Mouse (Mus musculus): ENCODE measurements around the gene E030018B13Rik. TPM values are rescaled to one million over a fixed set of nuclear protein-coding genes. Genes with fewer than 3 reads are reported as not detected.

Gene E030018B13Rik
- polyA plus RNA-seq, 1 experiment from 2014 or later: not detected

DNA sequence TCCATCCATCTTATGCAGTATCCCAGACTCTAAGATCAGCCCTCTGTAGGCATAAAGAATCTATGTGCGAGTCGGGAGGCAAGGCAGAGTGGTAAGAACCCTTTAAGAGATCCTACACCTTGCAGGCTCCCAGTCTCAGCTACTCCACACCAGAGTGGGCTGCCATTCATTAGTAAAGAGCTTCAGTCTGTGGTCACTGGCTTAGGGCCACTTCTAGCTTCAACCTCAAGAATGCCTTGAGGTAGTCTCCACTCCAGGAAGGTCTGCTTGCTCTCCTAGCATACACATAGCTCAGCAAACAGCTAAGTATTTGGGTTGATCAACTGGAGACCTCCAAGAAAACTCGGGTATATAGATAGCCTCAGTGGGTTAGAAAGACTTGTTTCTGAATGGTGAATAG lies 19.0 kb upstream of the E030018B13Rik start:
- Histone ChIP-seq H3K4me3 (replicated peaks) (peak overlapping the region; percentile 46), H3K36me3 (replicated peaks) (0 out of 2 replicates have a peak, but pooled peaks cover 4% of the 10 kb centered on the region), H3K9ac (peak overlapping the region; percentile 54), H3K9me3 (replicated peaks) (no peaks in the 10 kb centered on the region), H3K4me1 (replicated peaks) (peaks cover 72% of the 10 kb centered on the region), H3K27me3 (no peaks in the 10 kb centered on the region), H3K27ac (replicated peaks) (peak overlapping the region; percentile 87), H3K4me2 (peak overlapping the region; percentile 78)
- no peak for ATAC-seq (ENCODE audit: insufficient read depth)
- WGBS (ENCODE audit: insufficient replicate concordance): 27% methylated on average over 3 of the region's 3 CpGs

DNA sequence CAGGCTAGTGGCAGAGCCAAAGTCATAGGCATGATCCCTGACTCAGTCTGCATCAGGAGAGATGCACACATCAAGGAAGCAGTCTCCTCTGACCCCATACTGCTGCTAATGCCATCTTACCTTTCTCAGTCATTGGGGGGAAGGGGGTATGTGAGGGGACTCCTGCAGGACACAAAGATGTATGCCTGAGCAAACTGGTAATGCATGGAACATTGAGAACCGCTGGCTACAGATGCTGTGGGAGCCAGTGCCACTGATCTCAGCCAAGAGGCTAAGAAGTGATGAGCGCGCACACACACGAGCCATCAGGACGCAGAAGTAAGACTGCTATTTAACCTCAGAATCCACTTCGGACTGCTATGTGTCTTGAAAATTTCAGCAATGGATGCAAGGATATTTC lies 18.5 kb upstream of the E030018B13Rik start:
- Histone ChIP-seq H3K4me2 (peak overlapping the region; percentile 78; the same call in 1 of the 2 replicates), H3K9me3 (replicated peaks) (no peaks in the 10 kb centered on the region), H3K36me3 (replicated peaks) (0 out of 2 replicates have a peak, but pooled peaks cover 4% of the 10 kb centered on the region), H3K4me3 (replicated peaks) (no peak overlapping the region), H3K27me3 (no peaks in the 10 kb centered on the region), H3K9ac (no peak overlapping the region), H3K4me1 (replicated peaks) (peaks cover 74% of the 10 kb centered on the region), H3K27ac (replicated peaks) (0 out of 2 replicates have a peak overlapping the region, but pooled peaks have one; percentile 87)
- ATAC-seq (ENCODE audit: insufficient read depth): no peak
- 82% methylated on average over 6 of the region's 6 CpGs for WGBS (ENCODE audit: insufficient replicate concordance)

DNA sequence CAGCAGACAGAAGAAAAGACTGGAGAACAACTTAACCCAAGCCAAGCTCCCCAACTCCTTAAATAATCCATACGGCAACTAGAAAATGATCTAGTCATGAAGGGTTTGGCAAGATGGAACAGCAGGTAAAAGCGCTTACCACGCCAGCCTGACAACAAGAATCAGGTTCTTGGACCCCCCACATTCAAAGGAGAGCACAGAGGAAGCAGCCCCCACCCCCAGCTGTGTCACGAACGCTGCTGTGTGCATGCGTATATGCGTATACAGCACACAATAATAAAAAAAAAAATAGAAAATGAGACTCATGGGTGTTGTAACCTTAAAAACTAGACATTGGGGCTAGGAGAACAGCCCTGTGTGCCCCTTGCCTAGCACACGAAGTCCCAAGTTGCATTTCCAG lies 16.7 kb upstream of the E030018B13Rik start:
- Histone ChIP-seq H3K36me3 (replicated peaks) (0 out of 2 replicates have a peak, but pooled peaks cover 4% of the 10 kb centered on the region), H3K9me3 (replicated peaks) (no peaks in the 10 kb centered on the region), H3K4me3 (replicated peaks) (no peak overlapping the region), H3K4me2 (no peak overlapping the region), H3K27me3 (no peaks in the 10 kb centered on the region), H3K27ac (replicated peaks) (no peak overlapping the region), H3K4me1 (replicated peaks) (peaks cover 83% of the 10 kb centered on the region), H3K9ac (no peak overlapping the region)
- WGBS (ENCODE audit: insufficient replicate concordance): 81% methylated on average over 8 of the region's 8 CpGs
- no peak for ATAC-seq (ENCODE audit: insufficient read depth)

DNA sequence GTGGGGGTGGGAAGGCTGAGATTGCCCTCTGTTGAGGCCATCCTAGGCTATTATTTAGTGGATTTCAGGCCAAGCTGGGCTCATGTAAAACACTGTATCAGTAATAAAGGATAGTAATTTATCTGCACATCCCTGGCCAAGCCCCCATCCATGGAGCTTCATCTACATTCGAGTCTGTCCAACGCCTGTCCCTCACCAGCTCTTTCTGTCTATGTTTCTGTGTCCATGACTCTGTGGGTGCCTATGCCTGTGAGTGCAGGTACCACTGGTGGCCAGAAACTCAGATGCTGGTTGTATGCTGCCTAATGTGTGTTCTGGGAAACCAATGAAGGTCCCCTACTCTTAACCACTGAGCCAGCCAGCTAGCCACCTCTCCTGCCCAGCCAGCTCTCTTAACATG lies 16.2 kb upstream of the E030018B13Rik start:
- Histone ChIP-seq H3K36me3 (replicated peaks) (0 out of 2 replicates have a peak, but pooled peaks cover 4% of the 10 kb centered on the region), H3K27ac (replicated peaks) (no peak overlapping the region), H3K4me1 (replicated peaks) (peaks cover 83% of the 10 kb centered on the region), H3K4me2 (no peak overlapping the region), H3K9ac (no peak overlapping the region), H3K4me3 (replicated peaks) (no peak overlapping the region), H3K27me3 (no peaks in the 10 kb centered on the region), H3K9me3 (replicated peaks) (no peaks in the 10 kb centered on the region)
- WGBS (ENCODE audit: insufficient replicate concordance): 68% methylated on average over 2 of the region's 2 CpGs
- ATAC-seq (ENCODE audit: insufficient read depth): no peak

DNA sequence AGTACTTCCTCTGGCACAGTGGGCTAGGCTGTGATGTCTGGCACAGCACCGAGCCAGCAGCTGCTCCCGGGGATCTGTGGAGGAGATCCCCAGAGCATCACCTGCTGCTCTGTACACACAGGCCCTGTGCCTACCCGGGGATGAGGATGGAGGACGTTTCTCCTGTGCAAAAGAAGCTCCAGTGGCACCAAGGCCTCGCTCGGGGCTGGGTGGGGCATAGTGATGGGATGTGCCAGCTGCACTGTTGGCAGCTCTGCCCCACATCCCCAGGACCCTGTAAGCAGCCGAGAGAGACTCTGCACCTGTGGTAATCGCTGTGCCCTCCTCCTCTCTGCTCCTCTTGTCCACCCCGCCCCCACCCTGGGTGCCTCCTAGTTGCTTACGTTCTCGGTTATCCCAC lies 15.3 kb upstream of the E030018B13Rik start:
- no peak for ATAC-seq (ENCODE audit: insufficient read depth)
- peaks cover 83% of the 10 kb centered on the region for H3K4me1 ChIP-seq (replicated peaks)
- 76% methylated on average over 11 of the region's 11 CpGs for WGBS (ENCODE audit: insufficient replicate concordance)

DNA sequence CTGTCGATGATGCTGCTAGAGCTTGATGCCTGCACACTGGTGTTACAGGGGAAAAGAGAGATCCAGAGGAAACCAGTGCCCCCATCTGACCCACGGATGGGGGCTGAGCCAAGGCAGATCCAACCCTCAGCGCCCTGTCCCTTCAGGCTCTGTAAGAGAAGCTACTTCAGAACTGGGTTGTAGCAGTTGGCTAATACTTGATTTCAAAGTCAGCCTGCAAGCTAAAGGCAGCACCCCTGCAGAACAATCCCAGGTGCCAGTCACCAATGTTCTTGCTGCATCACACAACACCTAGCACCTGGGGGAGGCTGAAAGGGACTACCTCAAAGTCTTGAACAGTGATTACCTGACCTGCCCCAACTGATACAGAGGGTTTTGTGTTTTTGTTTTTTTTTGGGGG lies 14.7 kb upstream of the E030018B13Rik start:
- H3K4me3 ChIP-seq (replicated peaks): no peak overlapping the region
- 0 out of 2 replicates have a peak, but pooled peaks cover 4% of the 10 kb centered on the region for H3K36me3 ChIP-seq (replicated peaks)
- H3K9ac ChIP-seq: no peak overlapping the region
- no peaks in the 10 kb centered on the region for H3K9me3 ChIP-seq (replicated peaks)
- H3K27me3 ChIP-seq: no peaks in the 10 kb centered on the region
- H3K27ac ChIP-seq (replicated peaks): no peak overlapping the region
- no peak for ATAC-seq (ENCODE audit: insufficient read depth)
- H3K4me2 ChIP-seq: no peak overlapping the region
- H3K4me1 ChIP-seq (replicated peaks): peaks cover 81% of the 10 kb centered on the region
- 80% methylated on average over 3 of the region's 3 CpGs for WGBS (ENCODE audit: insufficient replicate concordance)

More for the DNA sequence above, 15.3 kb upstream of the E030018B13Rik start:
- H3K4me3 ChIP-seq (replicated peaks): no peak overlapping the region
- 0 out of 2 replicates have a peak, but pooled peaks cover 4% of the 10 kb centered on the region for H3K36me3 ChIP-seq (replicated peaks)
- H3K4me2 ChIP-seq: no peak overlapping the region
- no peaks in the 10 kb centered on the region for H3K27me3 ChIP-seq
- H3K27ac ChIP-seq (replicated peaks): no peak overlapping the region
- no peak overlapping the region for H3K9ac ChIP-seq
- H3K9me3 ChIP-seq (replicated peaks): no peaks in the 10 kb centered on the region

DNA sequence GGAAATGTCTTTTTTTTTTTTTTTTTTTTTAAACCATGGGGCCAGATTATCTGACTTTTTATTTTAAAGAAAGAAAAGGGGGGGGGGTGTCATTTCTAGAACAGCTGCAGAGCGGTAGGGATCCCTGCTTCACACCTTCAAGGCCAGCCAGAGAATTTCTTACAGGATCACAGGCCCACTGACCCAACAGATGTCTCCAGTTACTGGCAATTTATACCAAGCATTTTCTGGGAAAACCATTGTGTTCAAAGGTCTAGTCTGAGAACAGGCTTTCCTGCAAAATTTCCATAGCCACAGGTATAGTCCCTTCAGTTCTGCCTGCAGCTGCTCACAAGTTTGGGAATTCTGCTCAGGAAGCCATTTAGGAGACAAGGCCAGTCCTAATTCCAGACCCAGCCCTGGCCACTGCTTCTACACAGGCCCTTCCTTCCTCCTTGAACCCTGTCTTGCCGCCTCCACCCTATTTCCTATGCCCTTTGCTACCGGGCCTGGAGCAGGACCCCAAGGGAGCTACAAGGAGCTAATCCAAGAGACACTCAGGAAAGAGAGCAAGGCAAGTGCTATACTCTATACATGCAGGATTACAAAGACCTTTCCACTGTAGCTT lies 13.9 kb upstream of the E030018B13Rik start:
- 0 out of 2 replicates have a peak overlapping the region, but pooled peaks have one; percentile 29 for H3K27ac ChIP-seq (replicated peaks)

DNA sequence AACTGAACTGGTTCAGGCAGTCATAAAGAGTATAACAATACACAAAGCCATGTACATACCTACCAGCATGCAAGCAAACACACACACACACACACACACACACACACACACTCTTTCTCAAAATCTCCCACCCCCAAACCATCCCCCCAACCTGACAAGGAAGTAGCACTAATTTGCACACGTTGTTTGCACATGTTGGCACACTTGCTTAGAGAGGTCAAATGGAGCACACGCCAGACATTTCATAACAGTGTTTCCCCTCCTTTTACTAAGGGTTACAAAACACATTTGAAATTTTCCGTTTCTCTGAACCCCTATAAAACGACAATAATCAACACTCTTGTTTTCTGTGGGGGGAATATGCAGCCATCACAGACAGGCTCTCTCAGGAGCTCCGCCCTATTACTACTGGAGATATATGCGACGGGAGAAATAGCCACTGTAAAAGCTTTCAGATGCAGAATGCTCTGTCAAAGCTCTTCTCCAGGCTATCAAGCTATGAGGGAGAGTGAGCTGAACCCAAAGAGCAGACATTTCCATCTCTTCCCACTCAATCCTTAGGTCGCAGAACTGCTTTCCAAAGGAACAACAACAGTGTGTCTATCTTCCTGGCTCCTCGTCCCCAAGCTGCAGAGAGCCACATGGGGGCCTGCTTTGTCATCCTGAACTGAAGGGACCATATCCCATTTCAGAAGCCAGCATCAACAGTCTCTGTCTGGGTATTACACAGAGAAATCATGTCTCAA lies 12.8 kb upstream of the E030018B13Rik start:
- no peak for ATAC-seq (ENCODE audit: insufficient read depth)
- Histone ChIP-seq H3K4me2 (no peak overlapping the region), H3K27ac (replicated peaks) (0 out of 2 replicates have a peak overlapping the region, but pooled peaks have one; percentile 8), H3K9me3 (replicated peaks) (no peaks in the 10 kb centered on the region), H3K36me3 (replicated peaks) (0 out of 2 replicates have a peak, but pooled peaks cover 4% of the 10 kb centered on the region), H3K9ac (no peak overlapping the region), H3K4me1 (replicated peaks) (peaks cover 81% of the 10 kb centered on the region), H3K4me3 (replicated peaks) (no peak overlapping the region), H3K27me3 (no peaks in the 10 kb centered on the region)
- WGBS (ENCODE audit: insufficient replicate concordance): 48% methylated on average over 9 of the region's 9 CpGs

More for the DNA sequence above, 13.9 kb upstream of the E030018B13Rik start:
- 63% methylated on average over 3 of the region's 3 CpGs for WGBS (ENCODE audit: insufficient replicate concordance)
- Histone ChIP-seq H3K9me3 (replicated peaks) (no peaks in the 10 kb centered on the region), H3K36me3 (replicated peaks) (0 out of 2 replicates have a peak, but pooled peaks cover 4% of the 10 kb centered on the region), H3K4me1 (replicated peaks) (peaks cover 79% of the 10 kb centered on the region), H3K9ac (no peak overlapping the region), H3K27me3 (no peaks in the 10 kb centered on the region), H3K4me3 (replicated peaks) (no peak overlapping the region), H3K4me2 (0 out of 2 replicates have a peak overlapping the region, but pooled peaks have one; percentile 2)
- ATAC-seq (ENCODE audit: insufficient read depth): no peak

DNA sequence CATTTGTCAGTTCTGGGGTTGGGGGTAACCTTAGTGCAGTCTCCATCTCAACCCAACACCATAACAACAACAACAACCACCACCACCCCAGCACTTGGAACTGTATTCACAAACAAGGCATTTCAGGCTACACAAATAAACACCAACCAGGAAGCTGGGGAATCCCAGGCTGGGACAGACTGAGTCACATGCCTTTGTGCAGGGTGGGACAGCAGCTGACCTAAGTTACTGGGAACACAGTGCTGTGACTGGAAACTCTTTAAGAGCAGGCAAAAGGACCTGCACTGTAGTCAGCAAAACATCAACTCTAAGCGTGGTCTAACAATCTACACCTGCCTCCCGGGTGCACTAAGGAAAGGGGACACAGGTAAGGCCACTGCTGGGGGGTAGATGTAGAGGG lies 11.5 kb upstream of the E030018B13Rik start:
- peak overlapping the region; percentile 43 for H3K27ac ChIP-seq (replicated peaks)
- no peak for ATAC-seq (ENCODE audit: insufficient read depth)
- H3K36me3 ChIP-seq (replicated peaks): 0 out of 2 replicates have a peak, but pooled peaks cover 4% of the 10 kb centered on the region
- H3K9me3 ChIP-seq (replicated peaks): no peaks in the 10 kb centered on the region
- H3K9ac ChIP-seq: no peak overlapping the region
- WGBS (ENCODE audit: insufficient replicate concordance): 58% methylated on average over 2 of the region's 2 CpGs
- H3K27me3 ChIP-seq: no peaks in the 10 kb centered on the region
- H3K4me2 ChIP-seq: peak overlapping the region; percentile 31; the same call in 1 of the 2 replicates
- peaks cover 84% of the 10 kb centered on the region for H3K4me1 ChIP-seq (replicated peaks)
- no peak overlapping the region for H3K4me3 ChIP-seq (replicated peaks)

DNA sequence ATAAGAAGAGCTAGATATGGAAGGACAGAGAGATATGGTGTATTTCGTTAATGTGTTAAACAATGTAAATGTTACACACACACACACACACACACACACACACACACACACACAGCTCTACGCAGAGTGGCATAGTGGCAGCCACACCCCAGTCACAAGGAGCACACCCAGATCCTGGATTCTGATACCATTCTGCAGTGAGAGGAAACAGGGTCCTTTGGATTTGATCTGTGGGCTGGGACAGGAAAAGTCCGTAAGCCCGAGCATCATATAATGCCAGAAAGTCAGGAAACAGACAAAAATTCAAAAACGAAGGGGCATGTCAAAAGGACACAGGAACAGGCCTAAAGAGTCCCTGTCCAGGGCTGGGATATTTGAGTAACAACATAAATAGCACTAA lies 11.0 kb upstream of the E030018B13Rik start:
- H3K27ac ChIP-seq (replicated peaks): peak overlapping the region; percentile 49
- 0 out of 2 replicates have a peak, but pooled peaks cover 4% of the 10 kb centered on the region for H3K36me3 ChIP-seq (replicated peaks)
- 18% methylated on average over 5 of the region's 5 CpGs for WGBS (ENCODE audit: insufficient replicate concordance)
- no peak overlapping the region for H3K4me3 ChIP-seq (replicated peaks)
- H3K9ac ChIP-seq: no peak overlapping the region
- peak; percentile 54; the same call in 1 of the 2 replicates for ATAC-seq (ENCODE audit: insufficient read depth)
- H3K9me3 ChIP-seq (replicated peaks): no peaks in the 10 kb centered on the region
- H3K4me1 ChIP-seq (replicated peaks): peaks cover 89% of the 10 kb centered on the region
- H3K27me3 ChIP-seq: no peaks in the 10 kb centered on the region
- peak overlapping the region; percentile 31; the same call in 1 of the 2 replicates for H3K4me2 ChIP-seq

All from liver, embryonic 15.5 days (tissue).